Mouse (Mus musculus): ENCODE measurements around the gene Shf. TPM values are rescaled to one million over a fixed set of nuclear protein-coding genes. Genes with fewer than 3 reads are reported as not detected.

The Shf gene
- polyA plus RNA-seq, 1 experiment from 2014 or later = 2.0 TPM

DNA sequence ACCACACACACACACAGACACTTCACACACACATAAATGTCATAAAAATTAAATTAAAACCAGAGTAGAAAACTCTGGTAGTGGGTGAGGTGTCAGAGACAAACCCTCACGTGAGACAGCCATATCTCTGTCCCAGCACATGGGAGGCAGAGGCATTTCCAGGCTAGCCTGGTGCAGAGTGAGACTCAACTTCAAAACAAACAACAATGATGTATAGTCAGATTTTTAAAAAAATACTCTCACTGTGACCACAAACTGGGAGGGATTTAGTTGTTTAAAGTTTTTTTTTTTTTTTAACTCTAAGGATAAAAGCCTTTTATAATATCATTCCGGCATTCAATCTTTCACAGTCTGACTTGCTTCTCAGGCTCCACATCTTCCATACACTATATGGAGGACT lies 43.6 kb downstream of the Shf start:
- no peak for ATAC-seq
- H3K27me3 ChIP-seq (replicated peaks; ENCODE audit: control insufficient read depth, insufficient read depth, low read length) = no peaks in the 10 kb centered on the region
- H3K27ac ChIP-seq (ENCODE audit: low read depth, low read length) = no peak overlapping the region
- 78% methylated on average over 2 of the region's 2 CpGs for WGBS
- no peak overlapping the region for H3K4me3 ChIP-seq (ENCODE audit: low read depth, low read length)
- H3K4me1 ChIP-seq (replicated peaks; ENCODE audit: control insufficient read depth, insufficient read depth, low read length) = no peaks in the 10 kb centered on the region
- H3K9ac ChIP-seq (ENCODE audit: low read depth, low read length) = no peak overlapping the region
- H3K4me2 ChIP-seq (replicated peaks; ENCODE audit: low read depth) = no peak overlapping the region
- TF ChIP-seq CTCF (IDR thresholded peaks at IDR 0.05; ENCODE audit: low read depth) = no peak
- no peaks in the 10 kb centered on the region for H3K36me3 ChIP-seq (ENCODE audit: control insufficient read depth, insufficient read depth)
- no peaks in the 10 kb centered on the region for H3K9me3 ChIP-seq (ENCODE audit: control insufficient read depth)

DNA sequence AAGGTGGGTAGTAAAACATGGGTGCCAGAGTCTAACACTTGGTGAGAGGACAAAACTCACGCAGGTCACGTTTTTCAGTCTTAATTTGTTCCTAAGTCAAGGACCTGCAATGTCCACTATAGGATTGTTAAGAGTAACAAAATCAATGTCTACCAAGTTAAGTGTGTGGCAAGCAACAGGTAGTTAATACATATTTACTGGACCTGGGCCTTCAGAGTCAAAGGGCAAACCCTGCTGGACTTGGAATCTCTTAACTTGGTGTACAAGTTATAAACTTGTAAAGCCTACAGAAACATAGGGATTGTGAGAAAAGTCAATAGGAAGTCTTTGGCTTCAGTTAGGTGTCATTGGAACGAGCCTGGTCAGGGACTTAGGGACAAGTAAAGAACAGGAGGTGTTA lies 44.4 kb downstream of the Shf start:
- no peak overlapping the region for H3K4me3 ChIP-seq (ENCODE audit: low read depth, low read length)
- no peak overlapping the region for H3K9ac ChIP-seq (ENCODE audit: low read depth, low read length)
- no peaks in the 10 kb centered on the region for H3K4me1 ChIP-seq (replicated peaks; ENCODE audit: control insufficient read depth, insufficient read depth, low read length)
- H3K27ac ChIP-seq (ENCODE audit: low read depth, low read length) = no peak overlapping the region
- H3K9me3 ChIP-seq (ENCODE audit: control insufficient read depth) = no peaks in the 10 kb centered on the region
- no peak overlapping the region for H3K4me2 ChIP-seq (replicated peaks; ENCODE audit: low read depth)
- no peak for TF ChIP-seq CTCF (IDR thresholded peaks at IDR 0.05; ENCODE audit: low read depth)
- WGBS = 69% methylated on average over 3 of the region's 3 CpGs
- ATAC-seq = no peak
- H3K27me3 ChIP-seq (replicated peaks; ENCODE audit: control insufficient read depth, insufficient read depth, low read length) = no peaks in the 10 kb centered on the region
- H3K36me3 ChIP-seq (ENCODE audit: control insufficient read depth, insufficient read depth) = no peaks in the 10 kb centered on the region

DNA sequence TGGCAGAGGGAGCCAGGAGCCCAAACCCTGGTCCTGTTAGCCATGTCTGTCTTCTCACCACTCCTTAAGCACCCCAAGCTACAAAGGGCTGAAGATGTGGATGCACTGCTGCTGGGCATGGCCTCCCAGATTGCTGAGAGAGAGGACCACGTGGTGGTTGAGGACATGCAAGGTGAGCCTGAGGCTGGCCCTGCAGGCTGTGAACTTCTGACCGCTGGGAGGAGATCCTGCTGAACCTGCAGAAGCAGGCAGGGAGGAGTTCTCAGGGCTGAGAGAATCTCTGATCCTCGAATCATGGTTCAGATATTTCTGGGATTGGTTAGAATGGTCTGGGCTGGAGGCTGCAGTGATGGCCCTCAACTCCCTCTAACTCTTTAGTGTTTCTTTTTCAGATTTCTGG lies 45.0 kb downstream of the Shf start:
- Histone ChIP-seq H3K36me3 (ENCODE audit: control insufficient read depth, insufficient read depth) (no peaks in the 10 kb centered on the region), H3K4me1 (replicated peaks; ENCODE audit: control insufficient read depth, insufficient read depth, low read length) (no peaks in the 10 kb centered on the region), H3K4me2 (replicated peaks; ENCODE audit: low read depth) (no peak overlapping the region), H3K4me3 (ENCODE audit: low read depth, low read length) (no peak overlapping the region), H3K9ac (ENCODE audit: low read depth, low read length) (no peak overlapping the region), H3K9me3 (ENCODE audit: control insufficient read depth) (no peaks in the 10 kb centered on the region), H3K27me3 (replicated peaks; ENCODE audit: control insufficient read depth, insufficient read depth, low read length) (no peaks in the 10 kb centered on the region), H3K27ac (ENCODE audit: low read depth, low read length) (no peak overlapping the region; the same call in 1 of the 2 replicates)
- no peak for TF ChIP-seq CTCF (IDR thresholded peaks at IDR 0.05; ENCODE audit: low read depth)
- WGBS = 44% methylated on average over 3 of the region's 3 CpGs
- ATAC-seq = 0 out of 2 replicates have a peak, but pooled peaks have one; percentile 43

DNA sequence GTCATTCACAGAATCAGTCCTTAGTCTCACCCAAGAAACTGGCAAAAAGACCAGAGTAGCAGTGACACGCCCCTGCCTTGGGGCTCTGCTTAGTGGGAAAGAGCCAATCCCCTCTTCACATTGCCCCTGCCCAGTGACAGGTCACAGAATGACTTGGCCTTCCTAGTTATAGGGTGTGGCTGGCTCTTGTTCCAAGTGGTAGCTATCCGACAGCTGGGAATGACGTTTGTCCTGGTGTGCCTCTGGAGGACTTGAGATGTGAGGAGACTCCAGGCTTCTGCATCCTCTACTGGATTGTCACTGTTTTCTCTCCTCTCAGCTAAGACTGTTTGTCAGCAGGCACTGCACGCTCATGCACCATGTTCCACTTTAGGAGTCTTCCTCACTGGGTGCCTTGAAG lies 51.6 kb downstream of the Shf start:
- no peaks in the 10 kb centered on the region for H3K9me3 ChIP-seq (ENCODE audit: control insufficient read depth)
- H3K27me3 ChIP-seq (replicated peaks; ENCODE audit: control insufficient read depth, insufficient read depth, low read length) = peaks cover 31% of the 10 kb centered on the region
- no peaks in the 10 kb centered on the region for H3K36me3 ChIP-seq (ENCODE audit: control insufficient read depth, insufficient read depth)
- no peak overlapping the region for H3K27ac ChIP-seq (ENCODE audit: low read depth, low read length)
- H3K4me3 ChIP-seq (ENCODE audit: low read depth, low read length) = no peak overlapping the region
- no peak overlapping the region for H3K9ac ChIP-seq (ENCODE audit: low read depth, low read length)
- no peaks in the 10 kb centered on the region; the same call in 1 of the 2 replicates for H3K4me1 ChIP-seq (replicated peaks; ENCODE audit: control insufficient read depth, insufficient read depth, low read length)
- ATAC-seq = no peak
- TF ChIP-seq CTCF (IDR thresholded peaks at IDR 0.05; ENCODE audit: low read depth) = no peak
- WGBS = 51% methylated on average over 4 of the region's 4 CpGs
- no peak overlapping the region for H3K4me2 ChIP-seq (replicated peaks; ENCODE audit: low read depth)

DNA sequence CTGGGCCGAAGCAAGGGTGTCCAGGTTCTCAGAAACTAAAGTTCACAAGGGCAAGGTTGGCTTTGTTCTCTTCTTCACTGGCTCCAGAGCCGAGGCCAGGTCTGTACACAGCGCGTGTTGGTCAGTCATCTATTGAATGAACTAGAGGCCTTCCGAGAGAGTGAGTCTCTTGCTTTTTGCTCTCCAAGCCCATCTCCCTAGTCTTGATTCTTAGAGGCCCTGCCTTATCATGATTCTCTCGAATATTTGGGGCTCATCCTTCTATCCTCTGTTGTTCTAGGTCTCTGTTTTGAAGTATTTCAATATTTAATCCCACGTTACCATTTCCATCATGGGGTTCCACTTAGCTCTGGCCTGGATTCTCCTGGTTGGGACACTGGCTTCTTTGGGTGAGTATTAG lies 53.6 kb downstream of the Shf start, which contains the start of gene Duox1:
Gene Duox1 (plus strand): TSS at position 301 of the 400 bp plus-strand sequence.
- H3K9me3 ChIP-seq (ENCODE audit: control insufficient read depth) = no peaks in the 10 kb centered on the region
- H3K36me3 ChIP-seq (ENCODE audit: control insufficient read depth, insufficient read depth) = no peaks in the 10 kb centered on the region
- ATAC-seq = no peak
- WGBS = 85% methylated on average over 7 of the region's 7 CpGs
- no peaks in the 10 kb centered on the region; the same call in 1 of the 2 replicates for H3K4me1 ChIP-seq (replicated peaks; ENCODE audit: control insufficient read depth, insufficient read depth, low read length)
- H3K4me2 ChIP-seq (replicated peaks; ENCODE audit: low read depth) = no peak within 1 kb of the TSS
- H3K4me3 ChIP-seq (ENCODE audit: low read depth, low read length) = no peak within 1 kb of the TSS
- H3K9ac ChIP-seq (ENCODE audit: low read depth, low read length) = no peak within 1 kb of the TSS
- H3K27me3 ChIP-seq (replicated peaks; ENCODE audit: control insufficient read depth, insufficient read depth, low read length) = peaks cover 37% of the 10 kb centered on the region
- no peak for TF ChIP-seq CTCF (IDR thresholded peaks at IDR 0.05; ENCODE audit: low read depth)
- no peak within 1 kb of the TSS for H3K27ac ChIP-seq (ENCODE audit: low read depth, low read length)

DNA sequence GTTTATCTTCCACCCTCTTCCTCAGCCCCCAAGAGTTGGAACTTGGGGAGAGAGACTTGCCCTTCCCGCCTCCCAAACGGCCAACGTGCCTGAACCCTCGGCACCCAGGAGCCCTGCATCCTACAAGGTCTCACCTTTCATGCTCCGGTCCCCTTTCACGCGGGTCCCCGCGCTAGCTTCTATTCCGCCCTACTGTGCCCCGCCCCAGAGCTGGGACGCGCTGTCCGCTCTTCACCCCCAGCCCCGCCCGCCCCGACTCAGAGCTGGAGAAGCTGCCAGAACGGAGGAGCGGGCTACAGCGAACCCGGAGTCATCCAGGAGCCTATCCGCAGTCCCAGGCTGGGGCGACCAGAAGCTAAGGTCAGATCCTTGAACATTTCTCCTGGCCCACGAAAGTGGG lies 55.4 kb downstream of the Shf start, which contains the start of gene Duoxa1:
Gene Duoxa1 (minus strand): TSS at position 195 of the 400 bp plus-strand sequence.
- no peak within 1 kb of the TSS for H3K9ac ChIP-seq (ENCODE audit: low read depth, low read length)
- peak within 1 kb of the TSS; percentile 29 for H3K4me3 ChIP-seq (ENCODE audit: low read depth, low read length)
- no peak within 1 kb of the TSS for H3K27ac ChIP-seq (ENCODE audit: low read depth, low read length)
- H3K4me2 ChIP-seq (replicated peaks; ENCODE audit: low read depth) = peak within 1 kb of the TSS; percentile 68
- TF ChIP-seq CTCF (IDR thresholded peaks at IDR 0.05; ENCODE audit: low read depth) = no peak
- ATAC-seq = peak; percentile 41
- 4% methylated on average over 24 of the region's 24 CpGs for WGBS
- H3K4me1 ChIP-seq (replicated peaks; ENCODE audit: control insufficient read depth, insufficient read depth, low read length) = no peaks in the 10 kb centered on the region; the same call in 1 of the 2 replicates
- no peaks in the 10 kb centered on the region for H3K36me3 ChIP-seq (ENCODE audit: control insufficient read depth, insufficient read depth)
- H3K27me3 ChIP-seq (replicated peaks; ENCODE audit: control insufficient read depth, insufficient read depth, low read length) = peaks cover 47% of the 10 kb centered on the region
- H3K9me3 ChIP-seq (ENCODE audit: control insufficient read depth) = no peaks in the 10 kb centered on the region
